Mouse (Mus musculus) layer of hippocampus, adult 9-10 months (tissue): ENCODE data around the gene Fezf2.
A peak's percentile ranks its signal among the peaks of the same experiment; 100 is the strongest.

Experiments used
- DNase-seq: peaks from one replicate; pipeline ENCODE4 v3.0.0; 2022; ENCODE audit warnings: low spot score

The Fezf2 gene

DNA sequence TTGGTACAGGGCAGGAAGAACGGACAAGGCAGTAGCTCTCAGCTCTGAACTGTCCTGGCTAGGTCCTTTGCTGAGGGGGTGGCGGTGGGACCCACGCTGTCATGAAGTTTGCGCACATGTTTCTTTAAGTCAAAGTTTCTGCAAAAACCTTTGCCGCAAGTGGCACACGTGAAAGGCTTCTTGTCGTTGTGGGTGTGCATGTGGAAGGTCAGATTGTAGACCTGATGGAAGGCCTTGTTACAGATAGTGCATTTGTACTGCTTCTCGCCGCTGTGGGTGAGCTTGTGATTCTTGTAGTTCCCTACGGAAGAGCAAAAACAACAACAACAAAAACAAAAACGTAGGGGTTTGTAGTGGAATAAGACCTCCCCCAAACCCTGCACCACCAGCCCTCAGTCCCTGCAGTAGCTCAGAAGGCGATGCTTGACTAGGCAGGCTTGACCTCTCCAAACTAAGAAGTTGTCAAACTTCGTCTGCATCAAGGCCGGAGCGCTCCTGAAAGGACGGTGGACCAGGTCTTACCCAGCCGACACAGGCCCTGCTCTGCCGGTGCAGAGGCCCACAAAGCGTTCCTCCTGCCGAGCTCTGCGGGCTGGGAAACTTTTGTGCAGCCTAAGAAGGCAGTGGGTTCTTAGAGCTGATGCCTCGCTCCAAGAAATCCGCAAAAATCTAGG, 5.4 kb downstream of the Fezf2 start:
- no peak for DNase-seq

DNA sequence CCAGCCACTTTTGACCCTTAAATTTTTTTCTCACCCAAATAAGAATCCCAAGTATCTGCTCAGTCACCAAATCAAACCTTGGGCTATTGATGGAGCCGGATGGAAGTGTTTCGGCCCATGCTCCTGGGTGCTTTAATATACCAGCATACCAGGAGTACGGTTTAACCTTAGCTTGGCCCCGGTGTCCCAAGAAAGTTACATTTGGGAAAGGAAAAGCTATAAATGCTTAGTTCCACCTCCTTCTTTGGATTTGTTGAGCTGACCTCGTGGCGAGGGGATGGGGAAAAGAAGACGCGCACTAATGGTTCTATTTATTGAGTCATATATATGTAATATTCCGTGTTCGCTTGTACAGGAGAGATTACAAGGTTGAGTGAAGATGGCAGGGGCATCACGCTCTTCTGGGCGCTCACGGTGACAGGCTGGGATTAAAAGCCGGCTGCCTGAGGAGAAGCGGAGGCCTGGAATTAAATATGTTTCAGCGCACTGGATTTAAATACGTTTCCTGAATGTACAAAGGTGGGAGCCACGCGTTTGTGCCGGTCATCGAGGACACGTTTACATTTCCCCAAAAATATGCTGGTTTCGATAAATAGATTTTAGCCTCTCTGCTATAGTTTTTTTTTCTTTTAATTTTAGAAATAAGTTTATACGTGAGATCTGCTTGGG, 6.1 kb downstream of the Fezf2 start:
- DNase-seq: no peak

DNA sequence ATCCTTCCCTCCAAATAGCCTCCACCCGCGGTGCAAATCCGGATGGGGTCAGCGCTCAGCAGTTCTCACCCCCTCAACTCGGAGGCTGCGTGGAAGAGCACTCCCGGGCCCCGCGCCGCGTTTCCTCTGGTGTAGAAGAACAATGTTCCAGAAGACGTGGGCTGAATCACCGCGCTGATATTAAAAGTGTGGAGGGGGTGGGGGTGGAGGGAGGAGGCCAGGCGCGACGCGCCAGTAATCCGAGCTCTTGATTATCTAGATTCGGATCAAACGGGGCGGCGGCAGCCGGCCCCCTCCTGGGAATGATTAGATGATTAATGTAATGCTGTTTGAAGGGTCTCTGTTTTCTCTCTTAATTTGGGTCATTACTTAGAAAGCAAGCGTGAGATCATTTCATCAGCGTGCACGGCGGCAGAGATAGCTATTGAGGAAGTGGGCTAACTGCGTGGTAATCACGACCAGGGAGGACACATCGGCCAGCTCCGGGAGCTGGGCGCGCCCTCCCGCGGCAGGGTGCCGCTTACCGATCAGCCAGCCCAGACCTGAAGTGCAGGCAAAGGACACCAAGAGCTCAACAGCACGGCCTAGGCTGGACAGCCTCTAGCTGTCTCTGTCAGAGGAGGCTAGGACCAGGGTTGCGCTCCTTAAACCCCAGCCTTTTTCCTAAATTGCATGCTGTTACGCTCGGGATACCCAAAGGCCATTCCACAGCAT, 6.8 kb downstream of the Fezf2 start:
- no peak for DNase-seq

DNA sequence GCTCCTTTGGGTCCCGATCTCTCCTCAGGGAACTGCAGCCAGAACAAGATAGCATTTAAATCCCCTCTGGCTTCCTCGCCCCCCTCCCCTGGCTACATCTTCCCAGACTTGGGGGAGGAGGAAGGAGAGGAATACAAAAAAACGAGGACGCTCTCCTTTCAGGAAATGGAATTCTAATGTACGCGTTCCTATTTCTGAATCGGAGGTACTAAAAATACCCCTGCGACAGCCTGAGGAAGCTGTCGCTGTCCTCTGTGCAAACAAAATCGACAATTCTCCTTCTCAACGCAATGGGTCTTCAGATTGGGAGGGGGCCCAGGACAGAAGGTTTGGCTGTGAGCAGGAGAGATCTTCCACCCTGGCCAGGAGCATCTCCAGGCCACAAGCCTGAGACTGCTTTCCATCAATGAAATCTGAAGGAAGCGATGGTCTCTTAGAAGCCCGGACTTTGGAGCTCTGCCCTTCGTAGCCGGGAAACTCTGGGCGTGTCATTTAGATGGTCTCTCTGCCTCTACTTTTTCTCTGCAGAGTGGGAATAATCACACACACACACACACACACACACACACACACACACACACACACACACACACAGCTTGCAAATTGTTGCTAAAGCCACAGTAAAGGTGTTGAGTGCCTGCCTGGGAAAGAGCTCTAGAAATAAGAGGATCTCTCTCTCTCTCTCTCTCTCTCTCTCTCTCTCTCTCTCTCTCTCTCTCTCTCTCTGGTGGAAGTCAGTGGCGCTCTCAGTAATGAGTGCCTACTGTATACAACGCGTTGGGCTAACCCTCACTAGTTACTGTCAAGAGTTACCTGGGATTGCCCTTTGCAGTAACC, 7.5 kb downstream of the Fezf2 start:
- no peak for DNase-seq

DNA sequence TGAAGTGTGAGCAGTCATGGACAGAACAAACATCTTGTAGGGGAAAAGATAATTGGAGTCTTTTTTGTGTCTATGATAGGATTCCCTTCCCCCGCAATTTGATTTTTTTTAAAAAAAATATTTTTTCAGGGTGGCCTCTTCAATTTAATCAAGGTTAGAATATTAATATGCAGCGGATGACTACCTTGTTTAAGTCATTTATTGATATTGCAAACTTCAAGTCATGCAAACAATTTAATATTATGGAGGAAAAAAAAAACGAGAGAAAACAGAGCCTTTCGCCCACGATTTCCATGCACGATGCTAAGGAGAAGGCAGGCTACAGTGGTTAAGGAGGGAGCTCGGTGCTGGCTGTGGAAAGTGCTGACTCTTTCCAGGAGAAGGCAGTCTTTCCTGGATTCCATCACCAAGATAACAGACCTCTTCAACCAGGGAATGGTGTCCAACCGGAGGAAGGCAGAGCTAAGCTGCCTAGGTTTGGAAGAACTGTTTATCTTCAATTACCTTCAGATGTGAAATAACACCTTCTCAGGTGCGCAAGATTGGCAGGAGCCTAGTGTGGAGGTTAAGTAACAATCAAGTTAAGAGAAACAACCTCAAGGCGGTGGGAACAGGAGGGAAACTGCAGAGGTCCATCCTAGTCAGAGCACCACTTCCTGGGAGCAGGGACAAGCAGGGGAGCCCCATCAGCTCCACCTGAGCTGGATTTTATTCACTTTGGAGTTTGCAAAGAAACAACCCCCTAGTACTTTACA, 9.0 kb downstream of the Fezf2 start:
- no peak for DNase-seq

DNA sequence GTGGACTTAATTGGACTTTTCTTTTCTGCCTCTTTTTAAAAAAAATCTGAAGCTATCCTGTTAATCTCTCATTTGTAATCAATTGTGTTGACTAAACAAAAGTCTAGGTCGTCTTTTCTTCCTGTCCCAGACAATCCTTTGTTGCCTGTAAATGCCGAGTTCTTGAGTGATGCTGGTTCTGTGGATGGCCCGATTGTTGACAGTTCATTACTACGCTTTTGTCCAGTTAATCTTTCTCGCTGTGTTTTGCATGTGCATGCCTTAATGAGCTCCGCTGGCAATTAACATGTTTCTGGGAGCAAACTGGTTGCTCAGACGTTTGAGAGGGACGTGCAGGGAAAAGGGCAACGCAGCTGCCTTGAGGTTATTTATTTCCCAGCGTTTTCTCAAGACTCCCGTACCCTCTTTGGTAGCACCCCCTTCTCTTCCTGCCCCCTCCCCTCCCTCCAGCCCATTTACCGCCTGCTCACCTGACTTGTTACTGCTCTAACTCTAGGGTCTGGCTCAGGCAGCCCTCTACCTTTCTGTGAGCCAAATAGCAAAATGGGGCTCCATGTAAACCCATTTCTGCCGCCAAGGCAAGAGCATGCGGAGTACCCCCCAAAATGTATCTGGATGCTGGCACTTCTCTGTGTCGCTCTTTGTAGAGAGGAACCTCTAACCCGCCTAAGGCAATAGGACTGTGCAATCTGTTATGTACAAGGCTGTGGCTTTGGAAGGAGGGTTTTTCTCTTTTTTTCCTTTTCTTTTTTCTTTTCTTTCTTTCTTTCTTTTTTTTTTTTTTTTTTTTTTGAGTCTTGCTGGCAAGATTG, 9.8 kb downstream of the Fezf2 start:
- no peak for DNase-seq

DNA sequence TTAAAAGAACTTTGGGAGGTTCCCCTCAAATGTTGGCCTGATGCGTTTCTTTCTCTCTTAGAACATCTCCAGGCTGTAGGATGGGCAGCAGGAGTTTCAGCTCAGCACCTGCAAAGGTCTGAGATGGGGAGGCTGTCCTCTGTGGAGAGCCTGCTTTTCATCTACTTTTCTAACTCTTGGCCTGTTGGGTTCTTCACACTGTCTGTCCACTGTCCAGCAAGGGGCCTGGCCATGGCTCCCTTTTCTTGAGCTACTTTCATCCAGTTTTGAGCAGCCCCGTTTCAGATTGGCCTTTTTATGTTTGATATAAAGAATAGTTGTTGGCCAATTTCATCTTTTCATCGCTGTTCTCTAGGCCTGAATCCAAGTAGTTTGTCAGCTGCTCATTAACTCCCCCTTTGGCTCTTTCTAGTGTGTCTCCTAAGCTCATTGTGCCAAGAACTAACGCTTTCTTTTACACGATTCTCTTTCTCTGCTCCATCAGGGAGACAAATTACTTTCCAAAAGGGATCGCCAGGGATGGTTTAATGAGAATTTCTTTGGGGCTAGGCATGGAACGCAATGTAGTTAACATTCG, 10.5 kb downstream of the Fezf2 start:
- DNase-seq: no peak

DNA sequence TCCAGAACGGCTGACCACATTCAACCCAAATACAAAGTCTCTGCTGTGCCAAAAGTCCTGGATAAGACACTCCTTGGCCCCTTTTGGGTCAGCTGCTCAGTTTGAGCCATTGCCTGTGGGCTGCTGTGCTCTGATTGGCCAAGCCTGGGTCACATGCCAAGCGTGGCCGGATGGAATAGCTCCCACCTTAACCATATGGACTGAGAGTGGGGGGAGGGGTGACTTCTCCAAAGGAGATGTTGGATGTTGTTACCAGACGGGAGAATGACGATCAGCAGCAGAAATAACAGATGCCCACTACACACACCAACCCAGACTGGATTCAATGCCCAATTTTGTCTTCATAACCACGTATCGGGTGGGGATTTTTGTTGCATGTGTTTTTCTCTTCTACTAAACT, 13.1 kb downstream of the Fezf2 start:
- DNase-seq: no peak

DNA sequence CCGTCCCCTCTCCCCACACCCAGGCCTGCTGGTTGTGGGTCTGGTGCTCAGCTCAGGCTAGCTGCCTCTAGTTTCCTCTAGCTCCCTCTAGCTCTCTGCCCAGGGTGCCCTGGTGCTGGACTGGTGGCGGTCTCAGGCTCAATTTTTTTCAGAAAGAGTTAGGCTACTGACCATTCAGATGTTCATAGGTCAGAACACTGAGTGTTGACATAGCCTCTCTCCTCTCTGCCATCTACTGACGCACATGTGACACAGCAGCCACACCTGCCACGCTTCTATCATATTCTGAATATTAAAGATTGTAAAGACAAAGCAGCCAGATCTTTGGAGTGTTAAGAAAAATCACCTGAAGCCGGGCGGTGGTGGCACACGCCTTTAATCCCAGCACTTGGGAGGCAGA, 14.4 kb downstream of the Fezf2 start:
- no peak for DNase-seq

DNA sequence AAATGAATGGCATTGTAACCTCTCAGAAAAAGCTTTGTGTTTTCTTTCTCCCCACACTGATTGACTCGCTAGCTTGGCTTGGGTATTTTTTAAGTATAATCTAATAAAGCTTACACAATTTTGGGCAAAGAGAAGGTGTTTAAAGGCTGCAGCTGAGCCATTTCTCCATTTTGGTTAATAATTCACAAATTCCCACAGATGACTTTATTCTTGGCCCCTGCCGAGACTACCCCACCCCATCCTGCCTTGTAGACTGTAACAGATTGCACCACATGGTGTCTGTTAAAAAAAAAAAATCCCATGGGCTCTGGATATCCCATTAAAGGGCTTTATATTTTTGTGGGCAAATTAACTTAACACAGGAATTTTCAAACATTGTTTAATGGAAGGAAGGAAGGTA, 44.9 kb downstream of the Fezf2 start:
- no peak for DNase-seq

DNA sequence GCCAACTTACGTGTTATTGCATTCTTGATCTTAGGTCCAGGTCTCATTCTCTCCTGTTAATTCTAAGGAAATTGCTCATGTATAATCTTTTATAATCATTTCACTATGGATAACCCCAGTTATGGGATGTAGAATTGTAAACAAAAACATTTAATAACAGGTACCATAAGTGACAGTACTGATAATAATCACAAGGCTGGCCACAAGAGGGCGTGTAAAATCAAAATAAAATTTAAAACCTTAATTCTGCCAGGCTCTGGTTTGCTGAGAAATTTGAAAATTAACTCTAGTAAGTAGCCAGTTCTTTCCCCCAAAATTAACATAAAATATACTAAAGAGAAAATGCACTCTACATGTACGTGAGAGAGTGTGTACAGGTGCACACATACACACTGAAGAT, 47.3 kb downstream of the Fezf2 start:
- DNase-seq: peak; percentile 42

DNA sequence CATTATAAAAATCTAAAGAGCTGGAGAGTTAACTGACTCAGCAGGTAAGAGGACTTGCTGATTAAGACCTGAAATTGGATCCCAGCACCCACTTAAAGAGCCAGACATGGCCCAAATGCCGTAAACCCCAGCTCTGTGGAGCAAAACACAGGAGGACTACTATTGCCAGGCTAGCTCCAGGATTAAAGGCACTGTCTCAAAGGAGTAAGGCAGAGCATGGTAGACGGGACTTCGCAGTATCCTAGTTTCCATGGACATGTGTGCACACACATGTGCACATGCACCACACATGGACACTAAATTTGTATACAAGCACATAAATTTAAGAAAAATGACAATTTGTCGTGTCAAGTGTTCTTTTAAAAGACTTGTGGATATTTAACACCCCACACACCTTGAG, 47.7 kb downstream of the Fezf2 start:
- no peak for DNase-seq

DNA sequence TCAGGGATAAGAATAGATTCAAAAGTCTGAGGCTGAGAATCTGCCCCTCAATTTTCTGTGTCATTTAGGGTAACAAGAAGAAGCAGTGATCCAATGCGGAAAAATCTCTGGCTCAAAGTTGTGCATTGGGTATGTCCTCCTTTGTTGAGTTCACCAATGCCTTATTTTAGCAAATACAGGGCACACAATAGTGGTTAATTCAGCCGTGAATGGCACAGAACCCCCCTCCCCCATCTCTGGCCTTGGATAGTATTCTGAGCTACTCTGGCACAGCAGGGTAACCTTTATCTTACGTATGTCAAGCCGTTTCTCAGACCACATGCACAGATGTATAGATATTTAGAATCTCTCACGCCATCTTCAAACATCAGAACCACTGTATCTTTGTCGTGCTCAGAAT, 48.3 kb downstream of the Fezf2 start:
- no peak for DNase-seq

DNA sequence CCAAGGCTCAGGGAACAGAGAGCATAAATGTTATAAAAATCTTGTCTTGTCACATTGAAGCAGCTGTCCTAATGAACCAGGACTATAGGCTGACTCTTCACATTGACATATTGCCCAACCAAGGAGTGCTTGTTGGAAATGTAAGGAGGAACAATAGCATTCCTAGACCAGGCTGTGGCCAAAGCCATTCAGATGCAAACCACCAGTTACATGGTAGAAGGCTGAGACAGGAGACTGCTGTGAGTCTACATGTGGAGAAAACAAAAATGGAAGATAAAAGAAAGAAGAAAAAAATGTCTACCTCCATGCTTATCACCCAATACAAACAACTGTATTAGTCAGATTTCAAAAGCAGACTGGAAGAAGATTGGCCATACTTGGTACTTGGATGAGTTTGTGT, 48.8 kb downstream of the Fezf2 start:
- DNase-seq: no peak

DNA sequence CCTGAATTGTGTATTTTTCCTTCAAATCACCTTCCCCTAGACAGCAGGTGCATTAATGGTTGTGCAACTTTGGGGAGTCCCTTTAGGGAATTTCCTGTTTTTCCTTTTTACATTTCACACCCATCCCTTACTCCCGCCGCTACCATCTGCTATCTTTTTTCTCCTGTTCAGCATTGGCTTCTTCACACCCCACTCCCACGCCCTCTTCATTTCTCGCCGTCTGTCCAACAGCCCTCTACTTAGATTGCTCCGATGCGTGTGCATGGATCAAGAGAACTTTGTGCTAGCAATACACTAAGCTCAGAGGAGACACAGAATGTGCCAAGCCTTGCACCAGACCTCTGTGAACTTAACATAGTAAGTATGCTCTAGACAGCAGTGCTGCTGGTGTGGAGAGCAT, 51.6 kb downstream of the Fezf2 start:
- DNase-seq: peak; percentile 43
